Mouse (Mus musculus) CH12.LX (cell line): ENCODE results near the gene Suz12. TPM values are rescaled to one million over a fixed set of nuclear protein-coding genes. Genes with fewer than 3 reads are reported as not detected.

ENCODE experiments used
- DNase-seq: peaks from one replicate; pipeline ENCODE4 v3.0.0-alpha.2; 2013; ENCODE audit errors: extremely low read depth
- H3K27ac ChIP-seq: 2 replicates; pipeline ENCODE4 v1.5.1; 2012; ENCODE audit warnings: low read depth, mild to moderate bottlenecking, control low read depth, moderate library complexity; ENCODE audit not compliant: insufficient read depth
- H3K27me3 ChIP-seq: replicated peaks from 2 replicates; pipeline ENCODE3; 2012; ENCODE audit warnings: inconsistent platforms
- H3K36me3 ChIP-seq, 2 experiments: replicated peaks in 1 of 2; 2 replicates each; pipeline versions ENCODE3 to v1.6.1; 2012; ENCODE audit warnings: inconsistent platforms in 1 of 2, low read length in 1 of 2, mild to moderate bottlenecking in 1 of 2, mixed read lengths in 1 of 2, moderate library complexity in 1 of 2; ENCODE audit not compliant: control insufficient read depth in 1 of 2, insufficient read depth in 1 of 2
- H3K4me1 ChIP-seq, 2 experiments: 2 replicates each; pipeline ENCODE4 v1.6.1; 2012; ENCODE audit warnings: inconsistent platforms in 1 of 2, moderate library complexity in 1 of 2; ENCODE audit not compliant: insufficient read depth in 2 of 2, control insufficient read depth in 1 of 2
- H3K4me2 ChIP-seq: 2 replicates; pipeline ENCODE4 v1.6.1; 2012; ENCODE audit warnings: low read depth, mild to moderate bottlenecking, control low read depth; ENCODE audit not compliant: poor library complexity, insufficient read depth, severe bottlenecking
- H3K4me3 ChIP-seq, 3 experiments: fragments of 150-350 bp in 1 of 3; sonication (generic) in 1 of 3; replicated peaks in 1 of 3; 2 replicates each; pipeline versions ENCODE3 to v1.5.1; 2011 to 2012; ENCODE audit warnings: low read depth in 2 of 3, low read length in 2 of 3, mild to moderate bottlenecking in 2 of 3, moderate library complexity in 2 of 3, control low read depth in 1 of 3, improper control_type of control experiment in 1 of 3, inconsistent platforms in 1 of 3, mixed read lengths in 1 of 3; ENCODE audit not compliant: poor library complexity in 1 of 3
- H3K79me2 ChIP-seq: replicated peaks from 2 replicates; pipeline ENCODE4 v1.6.1; 2012; ENCODE audit warnings: mild to moderate bottlenecking, moderate library complexity; ENCODE audit not compliant: control insufficient read depth, poor library complexity, insufficient read depth, severe bottlenecking; ENCODE audit errors: extremely low read depth
- H3K9ac ChIP-seq: 2 replicates; pipeline ENCODE4 v1.6.1; 2012; ENCODE audit warnings: low read depth, mild to moderate bottlenecking, control low read depth, moderate library complexity; ENCODE audit not compliant: insufficient read depth
- H3K9me3 ChIP-seq: replicated peaks from 2 replicates; pipeline ENCODE3; 2012; ENCODE audit warnings: low read length, inconsistent platforms, mixed read lengths
- CTCF ChIP-seq, 2 experiments: IDR thresholded peaks in 1 of 2; conservative IDR thresholded peaks in 1 of 2; 2 replicates each; pipeline ENCODE4 v1.5.1; 2011 to 2012; ENCODE audit warnings: low read depth in 2 of 2, low read length in 2 of 2, improper control_type of control experiment in 1 of 2, inconsistent platforms in 1 of 2, mild to moderate bottlenecking in 1 of 2, moderate library complexity in 1 of 2
- EP300 ChIP-seq: IDR thresholded peaks from 2 replicates; pipeline ENCODE4 v1.6.1; 2011; ENCODE audit warnings: low read length, improper control_type of control experiment
- HCFC1 ChIP-seq: IDR thresholded peaks from 2 replicates; pipeline ENCODE4 v1.6.1; 2012; ENCODE audit warnings: low read depth, mild to moderate bottlenecking, inconsistent platforms, low read length, improper control_type of control experiment
- IRF4 ChIP-seq: IDR thresholded peaks from 2 replicates; pipeline ENCODE4 v1.6.1; 2014; ENCODE audit warnings: low read depth, mild to moderate bottlenecking, inconsistent platforms, low read length, improper control_type of control experiment
- JUN ChIP-seq: IDR thresholded peaks from 2 replicates; pipeline ENCODE4 v1.6.1; 2011; ENCODE audit warnings: low read depth, mild to moderate bottlenecking, low read length, improper control_type of control experiment, moderate library complexity; ENCODE audit not compliant: insufficient read depth
- KAT2A ChIP-seq: IDR thresholded peaks from 2 replicates; pipeline ENCODE4 v1.6.1; 2012; ENCODE audit warnings: low read length, improper control_type of control experiment, inconsistent platforms; ENCODE audit not compliant: insufficient replicate concordance
- MAFK ChIP-seq: IDR thresholded peaks from 2 replicates; pipeline ENCODE4 v1.6.1; 2011; ENCODE audit warnings: low read length, improper control_type of control experiment; ENCODE audit not compliant: insufficient replicate concordance
- MAX ChIP-seq: IDR thresholded peaks from 2 replicates; pipeline ENCODE4 v1.6.1; 2011; ENCODE audit warnings: low read length, improper control_type of control experiment
- MEF2A ChIP-seq: IDR thresholded peaks from 2 replicates; pipeline ENCODE4 v1.6.1; 2014; ENCODE audit warnings: low read depth, mild to moderate bottlenecking, inconsistent platforms, low read length, improper control_type of control experiment, borderline replicate concordance
- MYC ChIP-seq: IDR thresholded peaks from 2 replicates; pipeline ENCODE4 v1.6.1; 2011; ENCODE audit warnings: low read depth, mild to moderate bottlenecking, improper control_type of control experiment, low read length
- NELFE ChIP-seq: IDR thresholded peaks from 2 replicates; pipeline ENCODE4 v1.6.1; 2011; ENCODE audit warnings: low read depth, low read length, improper control_type of control experiment
- PAX5 ChIP-seq: IDR thresholded peaks from 2 replicates; pipeline ENCODE4 v1.6.1; 2012; ENCODE audit warnings: low read length, inconsistent platforms, mixed read lengths
- POLR2AphosphoS2 ChIP-seq: IDR thresholded peaks from 2 replicates; pipeline ENCODE4 v1.6.1; 2011; ENCODE audit warnings: low read depth, low read length, improper control_type of control experiment
- RAD21 ChIP-seq: IDR thresholded peaks from 2 replicates; pipeline ENCODE4 v1.6.1; 2011; ENCODE audit warnings: low read depth, mild to moderate bottlenecking, low read length, improper control_type of control experiment, moderate library complexity
- TBP ChIP-seq: conservative IDR thresholded peaks from 2 replicates; pipeline ENCODE4 v1.6.1; 2011; ENCODE audit warnings: low read depth, low read length, improper control_type of control experiment
- TCF12 ChIP-seq: IDR thresholded peaks from 2 replicates; pipeline ENCODE4 v1.6.1; 2014; ENCODE audit warnings: low read depth, mild to moderate bottlenecking, inconsistent platforms, low read length, improper control_type of control experiment
- ZC3H11A ChIP-seq: IDR thresholded peaks from 2 replicates; pipeline ENCODE4 v1.6.1; 2012; ENCODE audit warnings: low read depth, mild to moderate bottlenecking, inconsistent platforms, low read length, improper control_type of control experiment
- ZMIZ1 ChIP-seq: IDR thresholded peaks from 2 replicates; pipeline ENCODE4 v1.6.1; 2012; ENCODE audit warnings: low read depth, mild to moderate bottlenecking, inconsistent platforms, low read length, improper control_type of control experiment
- dilution Hi-C: fragments of 300-500 bp; cut with MboI; formaldehyde crosslinking; loops from 2 replicates; pipeline ENCODE4 v1.14.3; 2020; ENCODE audit warnings: low sequenced_read_pairs; ENCODE audit not compliant: extremely low pct_unique_long_range_greater_than_20kb, extremely low pct_ligation_motif_present
- in situ Hi-C: fragments of 300-500 bp; cut with MboI; formaldehyde crosslinking; loops from 3 replicates; pipeline ENCODE4 v1.14.3; 2019; ENCODE audit warnings: low sequenced_read_pairs, low pct_ligation_motif_present, low pct_unique_long_range_greater_than_20kb, mixed read lengths
- polyA plus RNA-seq: library from polyadenylated mRNA; unstranded; fragments of >175 nt; gene quantifications from 2 replicates; pipeline ENCODE4 v1.2.1, GENCODE M21; 2012; ENCODE audit warnings: low read depth; ENCODE audit not compliant: insufficient read length
- total RNA-seq, 2 experiments: library from RNA; depleted of rRNA; stranded (reverse); fragments of 300-350 nt in 1 of 2; fragments of >200 nt in 1 of 2; gene quantifications; 2 replicates each; pipeline ENCODE4 v1.2.3; 2012 to 2014

Gene Suz12
- total and polyA plus RNA-seq, 3 experiments: 56.7 to 160 (median 124) TPM

DNA sequence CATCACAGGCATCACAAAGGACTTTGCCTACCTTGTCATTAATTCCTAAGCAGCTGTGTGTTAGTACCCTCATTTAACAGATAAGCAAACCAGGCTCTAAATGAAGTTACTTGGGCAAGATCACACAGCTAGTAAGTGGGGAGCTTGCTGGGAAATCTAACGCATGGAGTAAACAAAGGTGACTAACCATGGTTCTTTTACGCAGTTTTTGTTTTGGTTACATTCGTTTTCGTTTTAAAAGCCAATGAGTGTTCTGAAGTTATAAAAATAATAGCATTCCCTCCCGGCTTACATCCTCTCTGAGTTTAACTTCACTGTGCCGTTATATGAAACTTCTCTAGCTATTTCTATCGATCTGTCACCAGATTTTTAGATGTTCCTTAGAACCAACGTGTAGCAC, 19.8 kb upstream of the Suz12 start:
- no peak overlapping the region for H3K4me3 ChIP-seq
- H3K36me3 ChIP-seq: no peaks in the 10 kb centered on the region
- no peaks in the 10 kb centered on the region for H3K79me2 ChIP-seq
- DNase-seq: no peak
- H3K4me1 ChIP-seq: peaks cover 0 to 8% of the 10 kb centered on the region in 2 experiments; a peak in 2 of 4 replicates
- in situ Hi-C loops: no loop called here
- H3K9me3 ChIP-seq: no peaks in the 10 kb centered on the region
- H3K27me3 ChIP-seq: no peaks in the 10 kb centered on the region
- TF ChIP-seq ZC3H11A (no peak), HCFC1 (no peak), MYC (no peak), ZMIZ1 (no peak), CTCF (conservative IDR thresholded peaks at IDR 0.05 in 1 of 2, IDR thresholded peaks at IDR 0.05 in 1 of 2; ENCODE audit: low read depth in 2 of 2, low read length in 2 of 2) (no peak), KAT2A (no peak), NELFE (no peak), MEF2A (no peak), PAX5 (no peak), JUN (no peak), IRF4 (no peak), MAX (no peak), MAFK (no peak), TBP (no peak)
- dilution Hi-C loops: no loop called here
- H3K9ac ChIP-seq: no peak overlapping the region
- H3K4me2 ChIP-seq: no peak overlapping the region
- H3K27ac ChIP-seq: no peak overlapping the region

DNA sequence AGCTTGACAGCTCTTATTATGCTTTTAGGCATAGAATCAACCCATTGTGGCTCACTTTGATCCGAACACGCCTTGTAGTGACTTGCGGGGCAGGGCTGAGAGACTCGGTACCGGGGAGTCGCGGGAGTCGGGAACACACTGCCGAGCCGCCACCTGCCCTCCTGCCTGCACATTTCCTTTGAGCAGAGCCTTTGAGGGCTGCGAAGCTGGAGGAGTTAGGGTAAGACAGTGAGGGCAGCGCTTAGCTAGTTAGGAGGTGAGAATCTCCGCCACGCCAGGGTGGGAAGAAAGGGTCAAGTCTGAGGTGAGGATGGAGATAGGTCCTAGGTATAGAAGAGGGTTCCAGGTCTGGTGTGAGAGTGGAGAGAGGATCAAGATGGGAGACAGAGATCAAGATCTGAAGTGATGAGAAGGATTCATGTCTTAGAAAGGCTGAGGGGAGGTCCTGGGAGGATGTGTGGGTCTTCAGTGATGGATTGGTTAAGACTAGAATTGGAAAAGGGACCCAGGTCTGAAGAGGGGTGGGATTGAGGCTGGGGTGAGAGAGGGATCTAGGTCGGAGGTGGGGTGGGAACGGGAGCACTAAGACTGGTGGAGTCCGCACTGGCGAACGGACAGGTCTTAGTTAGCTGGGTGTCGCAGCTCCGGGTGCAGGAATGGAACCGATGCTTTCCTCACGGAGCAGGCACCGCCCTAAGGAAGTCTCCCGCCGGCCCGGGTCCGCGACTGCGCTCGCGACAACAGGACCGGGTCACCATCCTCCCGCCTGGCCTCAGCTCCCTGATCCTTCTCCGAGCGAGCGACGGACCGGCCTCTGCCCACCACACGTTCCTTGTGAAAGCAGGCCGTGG, 19.1 kb upstream of the Suz12 start:
- no peak for DNase-seq
- Histone ChIP-seq H3K36me3 (no peaks in the 10 kb centered on the region), H3K27me3 (no peaks in the 10 kb centered on the region), H3K4me3 (no peak overlapping the region), H3K79me2 (no peaks in the 10 kb centered on the region), H3K4me2 (no peak overlapping the region), H3K9me3 (no peaks in the 10 kb centered on the region), H3K4me1 (peaks cover 0 to 8% of the 10 kb centered on the region in 2 experiments; a peak in 2 of 4 replicates), H3K27ac (no peak overlapping the region)
- in situ Hi-C loops (no loop called here), dilution Hi-C loops (no loop called here)
- no peak for TF ChIP-seq NELFE
- no peak for TF ChIP-seq EP300
- TF ChIP-seq ZC3H11A: no peak
- TF ChIP-seq RAD21: no peak
- TF ChIP-seq TCF12: no peak
- TF ChIP-seq MAFK: no peak
- no peak for TF ChIP-seq POLR2AphosphoS2
- TF ChIP-seq, all 38 proteins: peak for 0
- H3K9ac ChIP-seq: no peak overlapping the region
